Mouse (Mus musculus) CH12.LX (cell line): ENCODE measurements around the gene Yjefn3.

Experiments
- KAT2A ChIP-seq: IDR thresholded peaks from 2 replicates; pipeline ENCODE4 v1.6.1; 2012; ENCODE audit warnings: low read length, improper control_type of control experiment, inconsistent platforms; ENCODE audit not compliant: insufficient replicate concordance
- ZNF384 ChIP-seq: IDR thresholded peaks from 2 replicates; pipeline ENCODE4 v1.6.1; 2012; ENCODE audit warnings: low read depth, low read length, improper control_type of control experiment, inconsistent platforms

DNA sequence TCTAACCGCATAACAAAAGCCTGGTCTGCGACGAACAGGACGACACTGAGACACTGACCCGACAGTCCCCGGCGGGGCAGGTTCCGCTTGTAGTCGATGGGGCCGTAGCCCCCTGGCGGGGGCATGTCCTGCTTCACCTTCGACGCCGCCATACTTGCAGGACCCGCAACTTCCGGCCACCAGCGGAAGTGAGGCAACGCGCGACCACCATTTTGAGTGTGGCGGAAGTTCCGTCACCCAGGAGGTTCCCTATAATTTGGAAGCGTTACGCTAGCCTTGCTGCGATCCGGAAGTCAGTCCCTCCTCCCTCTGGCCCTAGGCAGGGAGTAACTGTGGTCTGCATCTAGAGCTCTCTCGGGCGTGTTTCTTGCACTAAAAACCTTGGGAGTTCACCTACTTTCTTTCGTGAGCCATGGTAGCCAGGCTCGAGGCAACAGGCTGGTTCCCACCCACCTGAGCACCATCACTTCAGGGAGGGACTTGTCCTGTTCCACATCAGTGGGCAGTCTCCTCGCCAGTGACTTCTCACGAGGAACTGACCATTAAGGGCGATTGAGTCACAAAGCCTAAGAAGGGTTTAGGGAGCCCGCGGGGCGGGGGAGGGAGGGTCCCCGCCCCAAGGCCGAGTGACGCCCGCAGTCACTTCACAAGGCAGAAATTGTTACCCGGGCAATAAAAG, 889 bp downstream of the Yjefn3 start:
- TF ChIP-seq ZNF384, result no peak
- TF ChIP-seq KAT2A, result peak; percentile 94; the same call in 1 of the 2 replicates
